Mouse (Mus musculus) retina, adult 2 months (tissue): Measurements from ENCODE around the gene Trappc6a.
"Not testable (repeated sequence)": the region's sequence is repeated elsewhere in the genome, so short reads cannot be mapped to it uniquely, and the experiment has no call there.

Experiments
- DNase-seq: peaks from one replicate; pipeline ENCODE4 v3.0.0-alpha.2; 2012; ENCODE audit warnings: low read depth, low spot score

Gene Trappc6a

GRCm38 (mm10) chr7:19489525-19489924 lies 18.7 kb upstream of the Trappc6a start:
- no peak for DNase-seq

GRCm38 (mm10) chr7:19491731-19492130 lies 16.5 kb upstream of the Trappc6a start:
- no peak for DNase-seq

- DNase-seq = no peak
Observed at GRCm38 (mm10) chr7:19494751-19495474, 13.3 kb upstream of the Trappc6a start.

- DNase-seq = no peak
Observed at GRCm38 (mm10) chr7:19495521-19496213, 12.5 kb upstream of the Trappc6a start.

- no peak for DNase-seq
Observed at GRCm38 (mm10) chr7:19496214-19496555, 12.0 kb upstream of the Trappc6a start.

- DNase-seq = no peak
Observed at GRCm38 (mm10) chr7:19498326-19498725, 9.9 kb upstream of the Trappc6a start.

GRCm38 (mm10) chr7:19500420-19501363 lies 7.5 kb upstream of the Trappc6a start:
- DNase-seq = no peak

GRCm38 (mm10) chr7:19501658-19502057 lies 6.5 kb upstream of the Trappc6a start:
- no peak for DNase-seq

- peak; percentile 55 for DNase-seq
Observed at GRCm38 (mm10) chr7:19503481-19504068, 4.6 kb upstream of the Trappc6a start.

GRCm38 (mm10) chr7:19506326-19506725 lies 1.9 kb upstream of the Trappc6a start:
- DNase-seq = no peak

- DNase-seq = no peak
Observed at GRCm38 (mm10) chr7:19506969-19507611, 1.1 kb upstream of the Trappc6a start.

GRCm38 (mm10) chr7:19507612-19507981 lies 598 bp upstream of the Trappc6a start:
- no peak for DNase-seq

- no peak for DNase-seq
Observed at GRCm38 (mm10) chr7:19508924-19509568, 851 bp downstream of the Trappc6a start.

GRCm38 (mm10) chr7:19509786-19510185 lies 1.6 kb downstream of the Trappc6a start:
- no peak for DNase-seq

- not testable (repeated sequence) for DNase-seq
Observed at GRCm38 (mm10) chr7:19511934-19512333, 3.7 kb downstream of the Trappc6a start.

GRCm38 (mm10) chr7:19512353-19512752 lies 4.2 kb downstream of the Trappc6a start:
- no peak for DNase-seq

GRCm38 (mm10) chr7:19517652-19518365 lies 9.6 kb downstream of the Trappc6a start, which contains the start of gene Nkpd1:
Gene Nkpd1, plus strand, starts transcription at chr7:19517838.
- DNase-seq = no peak

GRCm38 (mm10) chr7:19520032-19520431 lies 11.8 kb downstream of the Trappc6a start:
- no peak for DNase-seq

- no peak for DNase-seq
Observed at GRCm38 (mm10) chr7:19523017-19523756, 15.0 kb downstream of the Trappc6a start.
